Mouse (Mus musculus): ENCODE results near the gene Dnmt3b. TPM values are rescaled to one million over a fixed set of nuclear protein-coding genes. Genes with fewer than 3 reads are reported as not detected.
A peak's percentile ranks its signal among the peaks of the same experiment; 100 is the strongest.
"Not testable (repeated sequence)": the region's sequence is repeated elsewhere in the genome, so short reads cannot be mapped to it uniquely, and the experiment has no call there.

Gene Dnmt3b
- polyA plus RNA-seq, 1 experiment from 2014 or later, result 14.3 TPM

DNA sequence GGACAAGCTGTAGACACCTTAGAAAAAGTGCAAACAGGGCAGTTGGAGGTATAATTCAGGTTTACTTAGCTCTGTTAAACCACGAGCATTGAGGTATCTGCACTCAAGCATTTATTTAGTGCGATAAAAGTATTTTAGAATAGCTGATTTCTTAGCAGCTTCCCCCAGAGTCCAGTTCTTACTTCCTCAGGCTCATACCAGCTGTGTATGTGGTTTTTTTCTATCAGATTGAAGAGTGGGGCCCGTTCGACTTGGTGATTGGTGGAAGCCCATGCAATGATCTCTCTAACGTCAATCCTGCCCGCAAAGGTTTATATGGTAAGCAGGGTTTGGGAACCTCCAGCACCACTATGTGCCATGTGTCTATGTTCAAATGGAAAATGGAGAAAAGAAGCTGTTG is 27.7 kb downstream of the Dnmt3b start:
- H3K4me2 ChIP-seq (ENCODE audit: low read depth, low read length, severe bottlenecking), result no peak overlapping the region
- no peak for ATAC-seq (replicated peaks; ENCODE audit: low FRiP score)

DNA sequence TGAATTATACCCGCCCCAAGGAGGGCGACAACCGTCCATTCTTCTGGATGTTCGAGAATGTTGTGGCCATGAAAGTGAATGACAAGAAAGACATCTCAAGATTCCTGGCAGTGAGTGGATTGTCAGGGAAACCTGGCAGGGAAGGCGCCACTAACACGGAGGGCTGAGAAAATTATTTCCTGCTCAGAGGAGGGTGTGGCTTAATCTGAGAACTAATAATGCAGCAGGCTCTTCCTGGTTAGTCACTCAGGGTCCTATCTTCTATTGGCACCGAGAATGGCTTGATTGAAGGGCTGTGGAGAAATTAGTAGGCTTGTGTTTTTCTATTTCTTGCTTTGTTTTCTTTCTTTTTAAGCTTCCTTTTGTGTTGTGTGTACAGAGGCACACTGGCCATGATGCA is 28.3 kb downstream of the Dnmt3b start:
- 93% methylated on average over 7 of the region's 7 CpGs for WGBS

More for the DNA sequence above, 27.7 kb downstream of the Dnmt3b start:
- Histone ChIP-seq H3K9ac (ENCODE audit: low read length) (no peak overlapping the region), H3K27ac (ENCODE audit: low read depth, low read length) (no peak overlapping the region), H3K36me3 (ENCODE audit: control insufficient read depth, insufficient read depth, low read length) (no peaks in the 10 kb centered on the region), H3K4me1 (replicated peaks; ENCODE audit: control insufficient read depth, insufficient read depth, low read length) (no peaks in the 10 kb centered on the region), H3K4me3 (ENCODE audit: low read depth, low read length) (no peak overlapping the region), H3K27me3 (ENCODE audit: control insufficient read depth, insufficient read depth, low read length) (no peaks in the 10 kb centered on the region), H3K9me3 (ENCODE audit: control insufficient read depth, low read length) (no peaks in the 10 kb centered on the region)
- DNase-seq (ENCODE audit: low spot score), result no peak
- 95% methylated on average over 6 of the region's 6 CpGs for WGBS

DNA sequence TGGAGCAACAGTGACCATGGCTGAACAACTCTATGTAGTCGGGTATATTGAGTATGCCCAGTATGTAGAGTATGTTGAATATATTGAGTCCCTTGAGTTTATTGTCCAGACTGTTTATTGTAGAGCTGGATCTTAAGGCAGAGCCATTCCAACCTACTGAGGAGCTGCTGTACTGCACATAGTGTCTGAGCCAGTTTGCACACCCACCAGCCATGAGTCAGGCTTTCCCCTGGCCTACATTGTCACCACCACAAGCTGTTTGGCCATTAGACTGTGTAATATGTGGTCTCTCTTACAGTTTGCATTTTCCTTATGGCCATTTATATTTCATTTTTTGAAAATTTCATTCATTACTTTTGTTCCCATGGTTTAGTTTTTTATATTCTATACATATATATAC is 30.7 kb downstream of the Dnmt3b start:
- no peaks in the 10 kb centered on the region for H3K36me3 ChIP-seq (ENCODE audit: control insufficient read depth, insufficient read depth, low read length)
- no peaks in the 10 kb centered on the region for H3K9me3 ChIP-seq (ENCODE audit: control insufficient read depth, low read length)
- ATAC-seq (replicated peaks; ENCODE audit: low FRiP score) (no peak), DNase-seq (ENCODE audit: low spot score) (no peak)
- H3K27me3 ChIP-seq (ENCODE audit: control insufficient read depth, insufficient read depth, low read length), result no peaks in the 10 kb centered on the region
- H3K4me2 ChIP-seq (ENCODE audit: low read depth, low read length, severe bottlenecking), result no peak overlapping the region
- WGBS, result 93% methylated on average over 1 of the region's 1 CpGs
- no peak overlapping the region for H3K4me3 ChIP-seq (ENCODE audit: low read depth, low read length)
- no peak overlapping the region for H3K27ac ChIP-seq (ENCODE audit: low read depth, low read length)
- no peak overlapping the region for H3K9ac ChIP-seq (ENCODE audit: low read length)
- no peaks in the 10 kb centered on the region for H3K4me1 ChIP-seq (replicated peaks; ENCODE audit: control insufficient read depth, insufficient read depth, low read length)

More for the DNA sequence above, 28.3 kb downstream of the Dnmt3b start:
- H3K4me2 ChIP-seq (ENCODE audit: low read depth, low read length, severe bottlenecking), result no peak overlapping the region
- H3K4me3 ChIP-seq (ENCODE audit: low read depth, low read length), result no peak overlapping the region
- H3K9ac ChIP-seq (ENCODE audit: low read length), result no peak overlapping the region
- H3K27ac ChIP-seq (ENCODE audit: low read depth, low read length), result no peak overlapping the region
- H3K27me3 ChIP-seq (ENCODE audit: control insufficient read depth, insufficient read depth, low read length), result no peaks in the 10 kb centered on the region
- no peaks in the 10 kb centered on the region for H3K9me3 ChIP-seq (ENCODE audit: control insufficient read depth, low read length)
- H3K4me1 ChIP-seq (replicated peaks; ENCODE audit: control insufficient read depth, insufficient read depth, low read length), result no peaks in the 10 kb centered on the region
- H3K36me3 ChIP-seq (ENCODE audit: control insufficient read depth, insufficient read depth, low read length), result no peaks in the 10 kb centered on the region
- ATAC-seq (replicated peaks; ENCODE audit: low FRiP score), result no peak
- DNase-seq (ENCODE audit: low spot score), result no peak

DNA sequence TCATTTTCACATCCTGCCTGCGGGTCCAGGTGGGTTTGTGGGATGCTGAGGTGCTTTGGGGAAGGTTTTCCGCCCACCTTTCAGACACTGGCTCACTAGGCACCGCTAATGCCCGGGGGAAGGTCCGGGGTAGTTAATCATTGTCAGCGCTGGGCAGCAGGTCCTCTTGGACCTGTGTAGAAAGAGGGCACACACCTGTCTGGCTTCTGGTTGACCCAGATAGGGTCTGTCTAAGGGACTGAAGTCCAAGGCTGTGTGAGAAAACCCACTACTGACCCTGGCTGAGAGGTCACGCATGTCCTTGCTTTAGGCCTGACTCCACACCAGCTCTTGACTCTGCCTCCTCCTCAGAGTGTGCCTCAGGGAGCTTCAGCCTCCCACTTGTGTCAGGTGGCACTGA is 44.2 kb downstream of the Dnmt3b start:
- H3K4me3 ChIP-seq (ENCODE audit: low read depth, low read length); H3K36me3 ChIP-seq (ENCODE audit: control insufficient read depth, insufficient read depth, low read length); ATAC-seq (replicated peaks; ENCODE audit: low FRiP score); H3K9ac ChIP-seq (ENCODE audit: low read length); H3K27ac ChIP-seq (ENCODE audit: low read depth, low read length); H3K27me3 ChIP-seq (ENCODE audit: control insufficient read depth, insufficient read depth, low read length); H3K4me1 ChIP-seq (replicated peaks; ENCODE audit: control insufficient read depth, insufficient read depth, low read length); DNase-seq (ENCODE audit: low spot score); H3K9me3 ChIP-seq (ENCODE audit: control insufficient read depth, low read length); H3K4me2 ChIP-seq (ENCODE audit: low read depth, low read length, severe bottlenecking): not testable (repeated sequence)
- WGBS, result 87% methylated on average over 5 of the region's 7 CpGs

DNA sequence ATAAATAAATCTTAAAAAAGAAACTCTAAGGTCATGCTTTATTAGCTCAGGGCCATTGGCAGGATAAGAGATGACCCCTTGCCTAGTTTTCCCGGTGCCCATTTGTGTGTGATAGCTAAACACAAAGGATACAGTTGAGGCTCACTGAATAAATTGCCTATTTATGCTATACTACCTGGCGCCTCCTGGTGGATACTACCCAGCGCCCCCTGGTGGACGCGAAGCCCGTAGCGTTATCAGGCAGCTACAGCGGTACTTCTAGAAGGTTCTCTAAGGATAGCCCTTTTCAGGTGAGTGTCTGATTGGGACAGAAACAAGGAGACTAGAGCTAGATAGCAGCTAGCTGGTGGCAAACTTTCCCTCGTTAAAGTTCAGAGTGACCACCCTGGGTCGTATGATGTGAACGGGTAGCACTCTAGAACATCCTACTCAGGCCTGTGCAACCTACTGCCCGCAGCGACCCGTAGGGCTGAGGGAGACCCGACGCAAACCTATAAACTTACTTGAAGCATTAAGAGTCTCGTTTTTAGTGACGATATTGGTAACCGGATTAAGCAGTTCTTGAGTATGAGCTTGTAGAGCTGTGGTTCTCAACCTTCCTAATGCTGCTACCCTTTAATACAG is 45.3 kb downstream of the Dnmt3b start:
- Histone ChIP-seq H3K9ac (ENCODE audit: low read length) (no peak overlapping the region), H3K36me3 (ENCODE audit: control insufficient read depth, insufficient read depth, low read length) (no peaks in the 10 kb centered on the region), H3K27me3 (ENCODE audit: control insufficient read depth, insufficient read depth, low read length) (no peaks in the 10 kb centered on the region), H3K27ac (ENCODE audit: low read depth, low read length) (no peak overlapping the region), H3K9me3 (ENCODE audit: control insufficient read depth, low read length) (no peaks in the 10 kb centered on the region), H3K4me1 (replicated peaks; ENCODE audit: control insufficient read depth, insufficient read depth, low read length) (no peaks in the 10 kb centered on the region), H3K4me2 (ENCODE audit: low read depth, low read length, severe bottlenecking) (no peak overlapping the region), H3K4me3 (ENCODE audit: low read depth, low read length) (no peak overlapping the region)
- peak; percentile 71 for DNase-seq (ENCODE audit: low spot score)
- no peak for ATAC-seq (replicated peaks; ENCODE audit: low FRiP score)
- WGBS, result 66% methylated on average over 19 of the region's 19 CpGs

DNA sequence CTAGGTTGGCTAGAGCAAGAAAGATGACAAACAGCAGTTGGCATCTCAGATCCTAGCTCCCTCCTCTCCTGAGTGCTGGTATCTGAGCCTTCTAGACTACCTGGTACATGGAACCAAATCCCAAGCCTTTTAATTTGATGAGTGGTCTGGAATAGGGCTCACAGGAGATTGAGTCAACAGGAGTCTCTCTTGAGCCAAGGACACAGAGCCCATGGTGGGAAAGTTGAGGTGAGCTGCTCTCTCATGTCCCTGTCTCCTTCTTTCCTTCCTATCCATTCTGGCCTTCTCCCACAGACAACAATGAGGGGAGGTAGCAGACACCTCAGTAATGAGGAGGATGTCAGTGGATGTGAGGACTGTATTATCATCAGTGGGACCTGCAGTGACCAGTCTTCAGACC is 47.1 kb downstream of the Dnmt3b start, which contains the start of gene Dnmt3c:
Gene Dnmt3c (plus strand): TSS at position 301 of the 400 bp plus-strand sequence.
- ATAC-seq (replicated peaks; ENCODE audit: low FRiP score) (no peak), DNase-seq (ENCODE audit: low spot score) (no peak)
- H3K4me1 ChIP-seq (replicated peaks; ENCODE audit: control insufficient read depth, insufficient read depth, low read length), result no peaks in the 10 kb centered on the region
- no peak within 1 kb of the TSS for H3K4me2 ChIP-seq (ENCODE audit: low read depth, low read length, severe bottlenecking)
- no peak within 1 kb of the TSS for H3K27ac ChIP-seq (ENCODE audit: low read depth, low read length)
- no peaks in the 10 kb centered on the region for H3K27me3 ChIP-seq (ENCODE audit: control insufficient read depth, insufficient read depth, low read length)
- H3K9ac ChIP-seq (ENCODE audit: low read length), result no peak within 1 kb of the TSS
- H3K9me3 ChIP-seq (ENCODE audit: control insufficient read depth, low read length), result no peaks in the 10 kb centered on the region
- H3K36me3 ChIP-seq (ENCODE audit: control insufficient read depth, insufficient read depth, low read length), result no peaks in the 10 kb centered on the region
- no peak within 1 kb of the TSS for H3K4me3 ChIP-seq (ENCODE audit: low read depth, low read length)

DNA sequence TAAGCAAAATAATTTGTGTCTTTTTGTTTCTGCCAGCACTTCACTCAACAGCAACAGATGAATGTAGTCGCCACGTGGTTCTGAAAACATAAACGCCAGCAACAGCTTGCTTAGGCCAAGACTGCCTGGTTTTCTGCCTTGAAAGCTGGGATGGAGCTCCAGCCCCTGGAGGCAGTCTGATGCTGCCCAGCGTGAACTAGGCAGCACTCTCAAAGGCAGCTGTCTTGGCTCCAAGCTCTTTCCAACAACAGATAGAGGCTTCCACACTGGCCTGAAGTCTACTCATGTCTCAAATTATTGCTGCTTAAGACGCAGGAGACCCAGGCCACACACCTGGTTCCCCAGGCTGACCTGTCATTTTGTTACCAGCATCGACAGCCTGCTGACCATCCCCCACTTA is 54.1 kb downstream of the Dnmt3b start:
- H3K9ac ChIP-seq (ENCODE audit: low read length), result no peak overlapping the region
- no peaks in the 10 kb centered on the region for H3K36me3 ChIP-seq (ENCODE audit: control insufficient read depth, insufficient read depth, low read length)
- H3K9me3 ChIP-seq (ENCODE audit: control insufficient read depth, low read length), result no peaks in the 10 kb centered on the region
- no peak overlapping the region for H3K4me3 ChIP-seq (ENCODE audit: low read depth, low read length)
- no peak overlapping the region for H3K4me2 ChIP-seq (ENCODE audit: low read depth, low read length, severe bottlenecking)
- no peak overlapping the region for H3K27ac ChIP-seq (ENCODE audit: low read depth, low read length)
- 40% methylated on average over 6 of the region's 6 CpGs for WGBS
- no peaks in the 10 kb centered on the region for H3K4me1 ChIP-seq (replicated peaks; ENCODE audit: control insufficient read depth, insufficient read depth, low read length)
- DNase-seq (ENCODE audit: low spot score) (no peak), ATAC-seq (replicated peaks; ENCODE audit: low FRiP score) (no peak)
- no peaks in the 10 kb centered on the region for H3K27me3 ChIP-seq (ENCODE audit: control insufficient read depth, insufficient read depth, low read length)

DNA sequence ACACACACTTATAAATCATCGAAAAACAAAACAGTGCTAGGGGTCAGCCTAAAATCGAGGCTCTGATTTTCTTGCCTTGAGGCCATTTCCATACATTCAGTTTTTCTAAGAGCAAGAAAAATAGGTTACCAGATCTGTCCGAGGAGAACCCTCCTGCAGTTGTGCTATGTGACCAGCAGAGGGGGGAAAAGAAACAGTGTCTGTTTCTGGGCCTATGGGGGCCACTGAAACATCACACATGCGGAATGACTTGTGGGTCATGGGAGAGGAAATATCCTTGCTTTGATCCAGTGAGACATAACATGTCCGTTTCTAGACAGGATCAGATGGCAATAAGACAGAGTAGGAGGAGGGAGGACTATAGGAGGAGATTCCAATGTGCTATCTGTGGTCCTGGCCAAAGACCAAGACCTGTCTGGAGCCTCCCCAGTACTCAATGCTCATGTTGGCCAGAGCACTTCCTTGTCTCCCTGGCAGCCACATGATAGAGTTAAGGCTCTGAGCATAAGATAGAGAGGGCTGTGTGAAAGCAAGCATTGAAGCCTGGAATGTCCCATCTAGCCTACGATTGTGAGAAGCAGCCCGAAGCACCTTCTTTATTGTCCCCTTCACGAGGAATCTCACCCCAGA is 61.6 kb downstream of the Dnmt3b start:
- no peaks in the 10 kb centered on the region for H3K9me3 ChIP-seq (ENCODE audit: control insufficient read depth, low read length)
- no peaks in the 10 kb centered on the region for H3K27me3 ChIP-seq (ENCODE audit: control insufficient read depth, insufficient read depth, low read length)
- H3K36me3 ChIP-seq (ENCODE audit: control insufficient read depth, insufficient read depth, low read length), result no peaks in the 10 kb centered on the region
- H3K4me2 ChIP-seq (ENCODE audit: low read depth, low read length, severe bottlenecking), result no peak overlapping the region
- H3K9ac ChIP-seq (ENCODE audit: low read length), result no peak overlapping the region
- WGBS, result 53% methylated on average over 8 of the region's 8 CpGs
- DNase-seq (ENCODE audit: low spot score), result peak; percentile 53
- H3K27ac ChIP-seq (ENCODE audit: low read depth, low read length), result no peak overlapping the region
- H3K4me1 ChIP-seq (replicated peaks; ENCODE audit: control insufficient read depth, insufficient read depth, low read length), result peaks cover 3% of the 10 kb centered on the region; the same call in 1 of the 2 replicates
- ATAC-seq (replicated peaks; ENCODE audit: low FRiP score), result no peak
- H3K4me3 ChIP-seq (ENCODE audit: low read depth, low read length), result no peak overlapping the region

DNA sequence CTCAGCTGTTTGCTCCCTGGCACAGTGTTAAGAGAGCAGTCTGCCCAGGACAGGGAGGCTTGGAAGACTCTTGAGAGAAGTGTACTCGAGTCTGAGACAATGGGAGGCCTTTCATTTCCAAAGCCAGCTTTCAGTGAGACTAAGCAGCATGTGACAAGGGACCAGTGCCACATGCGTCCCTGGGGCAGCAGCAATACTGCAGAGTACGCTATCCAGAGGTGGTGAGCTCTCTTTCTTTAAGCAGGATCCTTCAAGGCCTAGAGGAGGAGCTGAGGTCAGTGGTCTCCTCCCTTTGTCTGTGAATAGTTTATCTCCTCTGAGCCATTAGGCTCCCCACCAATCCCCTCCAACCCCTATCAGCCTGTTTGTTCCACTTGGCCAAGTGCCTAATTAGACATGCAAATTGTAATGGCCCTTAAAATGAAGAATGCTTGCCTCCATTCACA is 63.4 kb downstream of the Dnmt3b start:
- Histone ChIP-seq H3K4me3 (ENCODE audit: low read depth, low read length) (no peak overlapping the region), H3K36me3 (ENCODE audit: control insufficient read depth, insufficient read depth, low read length) (no peaks in the 10 kb centered on the region), H3K4me2 (ENCODE audit: low read depth, low read length, severe bottlenecking) (no peak overlapping the region), H3K9me3 (ENCODE audit: control insufficient read depth, low read length) (no peaks in the 10 kb centered on the region), H3K4me1 (replicated peaks; ENCODE audit: control insufficient read depth, insufficient read depth, low read length) (peaks cover 3% of the 10 kb centered on the region; the same call in 1 of the 2 replicates), H3K27ac (ENCODE audit: low read depth, low read length) (peak overlapping the region; percentile 87), H3K27me3 (ENCODE audit: control insufficient read depth, insufficient read depth, low read length) (no peaks in the 10 kb centered on the region), H3K9ac (ENCODE audit: low read length) (no peak overlapping the region)
- DNase-seq (ENCODE audit: low spot score) (peak; percentile 56), ATAC-seq (replicated peaks; ENCODE audit: low FRiP score) (peak; percentile 84)
- WGBS, result 13% methylated on average over 3 of the region's 3 CpGs
